Mouse (Mus musculus): ENCODE measurements around the gene Mvb12b. TPM values are rescaled to one million over a fixed set of nuclear protein-coding genes. Genes with fewer than 3 reads are reported as not detected.
A peak's percentile ranks its signal among the peaks of the same experiment; 100 is the strongest.

The Mvb12b gene
- polyA plus RNA-seq, 1 experiment from 2014 or later = 14.0 TPM

- Histone ChIP-seq H3K9me3 (ENCODE audit: control insufficient read depth, low read length) (no peaks in the 10 kb centered on the region), H3K4me3 (ENCODE audit: low read depth, low read length) (no peak overlapping the region), H3K27me3 (replicated peaks; ENCODE audit: control insufficient read depth, insufficient read depth, low read length) (no peaks in the 10 kb centered on the region), H3K36me3 (ENCODE audit: control insufficient read depth, insufficient read depth, low read length) (0 out of 2 replicates have a peak, but pooled peaks cover 5% of the 10 kb centered on the region), H3K27ac (ENCODE audit: low read depth) (no peak overlapping the region), H3K4me1 (replicated peaks; ENCODE audit: control insufficient read depth, insufficient read depth, low read length) (peaks cover 5% of the 10 kb centered on the region; the same call in 1 of the 2 replicates), H3K4me2 (ENCODE audit: low read length) (no peak overlapping the region), H3K9ac (ENCODE audit: low read length) (no peak overlapping the region)
- 97% methylated on average over 1 of the region's 1 CpGs for WGBS
- no peak for DNase-seq (ENCODE audit: low spot score)
- ATAC-seq (replicated peaks; ENCODE audit: low FRiP score, low TSS enrichment, low read depth) = no peak
Observed at GRCm38 (mm10) chr2:33784721-33785120, 103.0 kb downstream of the Mvb12b start.

GRCm38 (mm10) chr2:33783419-33783818 is 104.3 kb downstream of the Mvb12b start:
- H3K27me3 ChIP-seq (replicated peaks; ENCODE audit: control insufficient read depth, insufficient read depth, low read length) = no peaks in the 10 kb centered on the region
- H3K9ac ChIP-seq (ENCODE audit: low read length) = no peak overlapping the region
- peaks cover 5% of the 10 kb centered on the region; the same call in 1 of the 2 replicates for H3K4me1 ChIP-seq (replicated peaks; ENCODE audit: control insufficient read depth, insufficient read depth, low read length)
- no peak overlapping the region for H3K4me2 ChIP-seq (ENCODE audit: low read length)
- H3K36me3 ChIP-seq (ENCODE audit: control insufficient read depth, insufficient read depth, low read length) = peaks cover 13% of the 10 kb centered on the region; the same call in 1 of the 2 replicates
- H3K27ac ChIP-seq (ENCODE audit: low read depth) = no peak overlapping the region
- WGBS = 81% methylated on average over 7 of the region's 7 CpGs
- H3K4me3 ChIP-seq (ENCODE audit: low read depth, low read length) = no peak overlapping the region
- ATAC-seq (replicated peaks; ENCODE audit: low FRiP score, low TSS enrichment, low read depth) (no peak), DNase-seq (ENCODE audit: low spot score) (no peak)
- H3K9me3 ChIP-seq (ENCODE audit: control insufficient read depth, low read length) = peaks cover 12% of the 10 kb centered on the region

GRCm38 (mm10) chr2:33781655-33782400 is 105.9 kb downstream of the Mvb12b start:
- Histone ChIP-seq H3K4me3 (ENCODE audit: low read depth, low read length) (no peak overlapping the region), H3K9ac (ENCODE audit: low read length) (no peak overlapping the region), H3K36me3 (ENCODE audit: control insufficient read depth, insufficient read depth, low read length) (peaks cover 26% of the 10 kb centered on the region; the same call in 1 of the 2 replicates), H3K4me2 (ENCODE audit: low read length) (no peak overlapping the region), H3K27me3 (replicated peaks; ENCODE audit: control insufficient read depth, insufficient read depth, low read length) (no peaks in the 10 kb centered on the region), H3K27ac (ENCODE audit: low read depth) (no peak overlapping the region), H3K9me3 (ENCODE audit: control insufficient read depth, low read length) (peaks cover 26% of the 10 kb centered on the region), H3K4me1 (replicated peaks; ENCODE audit: control insufficient read depth, insufficient read depth, low read length) (peaks cover 5% of the 10 kb centered on the region; the same call in 1 of the 2 replicates)
- DNase-seq (ENCODE audit: low spot score) = peak; percentile 70
- WGBS = 23% methylated on average over 11 of the region's 11 CpGs
- ATAC-seq (replicated peaks; ENCODE audit: low FRiP score, low TSS enrichment, low read depth) = no peak

GRCm38 (mm10) chr2:33778466-33778865 is 109.3 kb downstream of the Mvb12b start:
- 89% methylated on average over 4 of the region's 4 CpGs for WGBS
- Histone ChIP-seq H3K9ac (ENCODE audit: low read length) (no peak overlapping the region), H3K4me3 (ENCODE audit: low read depth, low read length) (no peak overlapping the region), H3K4me1 (replicated peaks; ENCODE audit: control insufficient read depth, insufficient read depth, low read length) (peaks cover 5% of the 10 kb centered on the region; the same call in 1 of the 2 replicates), H3K9me3 (ENCODE audit: control insufficient read depth, low read length) (peaks cover 29% of the 10 kb centered on the region), H3K36me3 (ENCODE audit: control insufficient read depth, insufficient read depth, low read length) (peaks cover 29% of the 10 kb centered on the region; the same call in 1 of the 2 replicates), H3K27ac (ENCODE audit: low read depth) (no peak overlapping the region), H3K4me2 (ENCODE audit: low read length) (no peak overlapping the region), H3K27me3 (replicated peaks; ENCODE audit: control insufficient read depth, insufficient read depth, low read length) (no peaks in the 10 kb centered on the region)
- ATAC-seq (replicated peaks; ENCODE audit: low FRiP score, low TSS enrichment, low read depth) = no peak
- DNase-seq (ENCODE audit: low spot score) = no peak

DNA sequence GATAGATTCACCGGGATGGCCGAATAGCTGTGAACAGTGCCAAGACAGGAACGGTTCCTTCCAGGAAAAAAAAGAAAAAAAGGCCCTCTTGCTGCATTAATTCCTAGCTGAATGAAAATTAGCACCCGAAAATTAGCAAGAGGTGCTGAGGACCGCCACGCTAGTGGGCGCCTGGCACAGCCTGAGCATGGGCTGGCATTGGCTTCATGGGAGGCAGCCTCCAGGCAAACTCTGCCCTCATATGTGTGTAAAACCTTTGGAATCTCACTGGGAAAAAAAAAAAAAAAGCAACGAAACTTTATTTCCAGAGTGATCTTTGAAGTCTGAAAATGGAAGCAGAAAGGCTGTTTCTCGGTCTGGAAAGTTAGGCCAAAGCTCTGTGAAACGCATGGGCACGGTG is 110.7 kb downstream of the Mvb12b start:
- H3K4me3 ChIP-seq (ENCODE audit: low read depth, low read length) = no peak overlapping the region
- WGBS = over 99% methylated on average over 11 of the region's 11 CpGs
- H3K36me3 ChIP-seq (ENCODE audit: control insufficient read depth, insufficient read depth, low read length) = peaks cover 31% of the 10 kb centered on the region; the same call in 1 of the 2 replicates
- peaks cover 5% of the 10 kb centered on the region; the same call in 1 of the 2 replicates for H3K4me1 ChIP-seq (replicated peaks; ENCODE audit: control insufficient read depth, insufficient read depth, low read length)
- peaks cover 29% of the 10 kb centered on the region for H3K9me3 ChIP-seq (ENCODE audit: control insufficient read depth, low read length)
- H3K9ac ChIP-seq (ENCODE audit: low read length) = no peak overlapping the region
- no peak for DNase-seq (ENCODE audit: low spot score)
- no peak overlapping the region for H3K4me2 ChIP-seq (ENCODE audit: low read length)
- no peak overlapping the region for H3K27ac ChIP-seq (ENCODE audit: low read depth)
- no peaks in the 10 kb centered on the region for H3K27me3 ChIP-seq (replicated peaks; ENCODE audit: control insufficient read depth, insufficient read depth, low read length)
- ATAC-seq (replicated peaks; ENCODE audit: low FRiP score, low TSS enrichment, low read depth) = no peak

GRCm38 (mm10) chr2:33774884-33775283 is 112.9 kb downstream of the Mvb12b start:
- 76% methylated on average over 2 of the region's 2 CpGs for WGBS
- ATAC-seq (replicated peaks; ENCODE audit: low FRiP score, low TSS enrichment, low read depth) (no peak), DNase-seq (ENCODE audit: low spot score) (no peak)
- no peaks in the 10 kb centered on the region for H3K4me1 ChIP-seq (replicated peaks; ENCODE audit: control insufficient read depth, insufficient read depth, low read length)
- H3K4me3 ChIP-seq (ENCODE audit: low read depth, low read length) = no peak overlapping the region
- no peak overlapping the region for H3K9ac ChIP-seq (ENCODE audit: low read length)
- H3K36me3 ChIP-seq (ENCODE audit: control insufficient read depth, insufficient read depth, low read length) = peaks cover 31% of the 10 kb centered on the region; the same call in 1 of the 2 replicates
- H3K4me2 ChIP-seq (ENCODE audit: low read length) = no peak overlapping the region
- peaks cover 29% of the 10 kb centered on the region for H3K9me3 ChIP-seq (ENCODE audit: control insufficient read depth, low read length)
- H3K27me3 ChIP-seq (replicated peaks; ENCODE audit: control insufficient read depth, insufficient read depth, low read length) = no peaks in the 10 kb centered on the region
- no peak overlapping the region for H3K27ac ChIP-seq (ENCODE audit: low read depth)

GRCm38 (mm10) chr2:33774106-33774505 is 113.6 kb downstream of the Mvb12b start:
- Histone ChIP-seq H3K4me1 (replicated peaks; ENCODE audit: control insufficient read depth, insufficient read depth, low read length) (no peaks in the 10 kb centered on the region), H3K9me3 (ENCODE audit: control insufficient read depth, low read length) (peaks cover 24% of the 10 kb centered on the region), H3K27me3 (replicated peaks; ENCODE audit: control insufficient read depth, insufficient read depth, low read length) (no peaks in the 10 kb centered on the region), H3K4me3 (ENCODE audit: low read depth, low read length) (no peak overlapping the region), H3K36me3 (ENCODE audit: control insufficient read depth, insufficient read depth, low read length) (peaks cover 28% of the 10 kb centered on the region; the same call in 1 of the 2 replicates), H3K27ac (ENCODE audit: low read depth) (no peak overlapping the region), H3K4me2 (ENCODE audit: low read length) (no peak overlapping the region), H3K9ac (ENCODE audit: low read length) (no peak overlapping the region)
- ATAC-seq (replicated peaks; ENCODE audit: low FRiP score, low TSS enrichment, low read depth) (no peak), DNase-seq (ENCODE audit: low spot score) (no peak)
- 50% methylated on average over 4 of the region's 4 CpGs for WGBS

DNA sequence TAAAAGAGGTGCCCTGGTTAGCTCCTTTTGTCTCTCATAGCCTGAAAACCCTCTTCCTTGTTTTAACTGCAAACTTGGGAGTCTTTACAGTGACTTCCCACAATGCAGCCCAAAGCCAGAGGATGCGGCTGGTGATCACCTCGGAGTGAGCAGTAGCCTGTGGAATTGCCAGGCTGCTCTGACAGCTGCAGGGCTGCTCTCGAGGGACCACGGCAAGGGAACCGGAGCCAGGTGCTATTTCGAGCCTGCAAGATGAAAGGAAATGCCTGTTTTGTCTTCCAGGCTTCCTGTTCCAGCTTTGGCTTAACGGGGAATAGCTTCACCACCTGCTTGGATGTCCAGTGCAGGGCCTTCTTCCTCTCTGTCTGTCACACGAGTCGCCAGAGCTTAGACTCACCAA is 115.3 kb downstream of the Mvb12b start:
- Histone ChIP-seq H3K27me3 (replicated peaks; ENCODE audit: control insufficient read depth, insufficient read depth, low read length) (no peaks in the 10 kb centered on the region), H3K9me3 (ENCODE audit: control insufficient read depth, low read length) (peaks cover 7% of the 10 kb centered on the region), H3K9ac (ENCODE audit: low read length) (no peak overlapping the region), H3K4me1 (replicated peaks; ENCODE audit: control insufficient read depth, insufficient read depth, low read length) (no peaks in the 10 kb centered on the region), H3K4me3 (ENCODE audit: low read depth, low read length) (no peak overlapping the region), H3K4me2 (ENCODE audit: low read length) (no peak overlapping the region), H3K27ac (ENCODE audit: low read depth) (no peak overlapping the region), H3K36me3 (ENCODE audit: control insufficient read depth, insufficient read depth, low read length) (peaks cover 16% of the 10 kb centered on the region; the same call in 1 of the 2 replicates)
- ATAC-seq (replicated peaks; ENCODE audit: low FRiP score, low TSS enrichment, low read depth) = no peak
- DNase-seq (ENCODE audit: low spot score) = no peak
- 40% methylated on average over 9 of the region's 9 CpGs for WGBS

- Histone ChIP-seq H3K4me1 (replicated peaks; ENCODE audit: control insufficient read depth, insufficient read depth, low read length) (no peaks in the 10 kb centered on the region), H3K27me3 (replicated peaks; ENCODE audit: control insufficient read depth, insufficient read depth, low read length) (no peaks in the 10 kb centered on the region), H3K27ac (ENCODE audit: low read depth) (no peak overlapping the region), H3K4me3 (ENCODE audit: low read depth, low read length) (no peak overlapping the region), H3K36me3 (ENCODE audit: control insufficient read depth, insufficient read depth, low read length) (peaks cover 8% of the 10 kb centered on the region; the same call in 1 of the 2 replicates), H3K9ac (ENCODE audit: low read length) (no peak overlapping the region), H3K9me3 (ENCODE audit: control insufficient read depth, low read length) (no peaks in the 10 kb centered on the region), H3K4me2 (ENCODE audit: low read length) (no peak overlapping the region)
- 84% methylated on average over 10 of the region's 10 CpGs for WGBS
- ATAC-seq (replicated peaks; ENCODE audit: low FRiP score, low TSS enrichment, low read depth) = no peak
- DNase-seq (ENCODE audit: low spot score) = no peak
Observed at GRCm38 (mm10) chr2:33771388-33771787, 116.4 kb downstream of the Mvb12b start.
